Mouse (Mus musculus) common myeloid progenitor, adult 5-6 weeks (primary cell): ENCODE results near the gene Tubb4a. TPM values are rescaled to one million over a fixed set of nuclear protein-coding genes. Genes with fewer than 3 reads are reported as not detected.
"Not testable (repeated sequence)": the region's sequence is repeated elsewhere in the genome, so short reads cannot be mapped to it uniquely, and the experiment has no call there.

Source experiments
- ATAC-seq: replicated peaks from 2 replicates; pipeline ENCODE4 v1.8.0; 2016; ENCODE audit warnings: low read depth, mild to moderate bottlenecking, moderate TSS enrichment, inconsistent platforms; ENCODE audit not compliant: poor library complexity, severe bottlenecking
- total RNA-seq: library from RNA; stranded (forward); fragments of 200-1000, 187-1606 nt; gene quantifications from 2 replicates; pipeline ENCODE4 v1.2.3, GENCODE M21; 2017

Gene Tubb4a
- total RNA-seq = not detected in 2 replicates

DNA sequence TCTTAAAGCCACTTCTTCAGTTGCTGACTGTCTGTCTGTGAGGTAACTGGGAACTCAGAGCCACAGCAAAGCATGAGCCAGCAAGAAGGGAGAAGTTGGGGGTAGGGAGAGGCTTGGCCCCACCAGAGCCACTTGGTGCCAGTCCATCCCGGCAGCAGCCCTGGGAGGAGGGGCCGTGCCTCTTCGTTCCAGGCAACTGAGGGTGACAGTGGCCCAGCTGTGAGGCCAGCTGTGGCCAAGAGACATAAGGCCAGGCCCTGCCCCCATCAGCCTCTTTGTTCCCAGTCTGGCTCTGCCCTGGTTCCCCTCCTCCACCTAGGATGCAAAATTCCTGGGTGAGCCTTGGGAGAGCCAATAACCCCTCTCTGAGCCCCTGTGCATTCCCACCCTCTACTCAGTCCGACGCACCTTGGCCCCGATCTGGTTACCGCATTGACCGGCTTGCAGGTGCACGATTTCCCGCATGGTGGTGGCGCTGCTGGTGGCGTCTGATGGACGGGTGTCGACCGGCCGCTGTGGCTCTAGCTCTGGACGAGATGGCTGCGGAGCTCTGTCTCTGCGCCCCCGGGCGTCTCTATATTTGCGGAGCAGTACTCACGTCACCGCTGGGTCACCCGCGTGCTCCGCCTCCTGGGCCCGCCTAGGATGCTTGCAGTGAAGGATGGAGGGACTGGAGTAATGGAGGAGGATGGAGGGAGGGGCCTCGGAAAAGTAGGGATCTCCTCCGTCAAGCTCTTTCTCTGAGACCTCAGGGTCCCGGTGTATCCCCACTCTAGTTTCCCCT lies at the start of gene Tubb4a:
TSS of gene Tubb4a (minus strand) at position 734 of the 784 bp plus-strand sequence.
- peak; percentile 47 for ATAC-seq

- ATAC-seq = no peak
Observed at GRCm38 (mm10) chr17:57135635-57136034, 48.1 kb upstream of the Tubb4a start.

DNA sequence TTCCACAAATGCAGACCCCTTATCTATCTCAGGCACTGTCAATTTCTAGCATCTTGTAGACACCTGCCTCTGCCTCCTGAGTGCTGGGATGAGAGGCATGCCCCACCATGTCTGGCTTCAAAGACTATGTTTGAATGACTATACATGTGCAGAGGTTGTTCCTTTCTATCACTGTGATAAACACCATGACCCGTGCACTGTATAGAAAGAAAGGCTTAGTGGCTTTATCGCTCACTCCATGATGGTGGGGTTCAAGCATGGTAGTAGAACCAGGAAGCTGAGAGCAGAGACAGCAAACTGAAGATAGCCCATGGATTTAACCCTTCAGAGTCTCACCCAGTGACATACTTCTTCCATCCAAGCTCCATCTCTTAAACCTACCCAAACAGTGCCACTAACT lies 47.1 kb upstream of the Tubb4a start:
- ATAC-seq = no peak

- ATAC-seq = not testable (repeated sequence)
Observed at GRCm38 (mm10) chr17:57134021-57134420, 46.4 kb upstream of the Tubb4a start.

DNA sequence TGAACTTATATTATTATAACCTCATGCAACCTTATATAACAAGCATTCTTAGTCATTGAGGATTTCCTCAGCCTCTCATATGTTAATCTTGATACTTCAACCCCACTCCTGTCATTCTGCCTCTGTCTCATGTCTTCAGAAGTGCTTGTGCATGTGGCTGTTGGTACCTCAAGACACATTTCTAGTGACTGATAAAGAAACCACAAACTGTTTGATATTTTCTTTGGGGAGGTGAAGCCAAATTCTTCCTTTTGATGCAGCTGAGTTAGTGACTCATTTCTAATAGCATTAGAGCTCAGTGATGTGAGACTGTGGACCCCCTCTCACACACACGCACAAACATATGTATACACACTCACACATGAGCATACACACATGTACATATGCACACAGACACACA lies 44.2 kb upstream of the Tubb4a start:
- peak; percentile 71 for ATAC-seq

GRCm38 (mm10) chr17:57125853-57126622 lies 38.5 kb upstream of the Tubb4a start:
- no peak for ATAC-seq

GRCm38 (mm10) chr17:57124792-57125191 lies 37.2 kb upstream of the Tubb4a start:
- no peak for ATAC-seq

GRCm38 (mm10) chr17:57123192-57124118 lies 35.9 kb upstream of the Tubb4a start:
- no peak for ATAC-seq

GRCm38 (mm10) chr17:57121856-57122255 lies 34.3 kb upstream of the Tubb4a start:
- no peak for ATAC-seq

GRCm38 (mm10) chr17:57118524-57119349 lies 31.2 kb upstream of the Tubb4a start:
- ATAC-seq = peak; percentile 89

GRCm38 (mm10) chr17:57116801-57117200 lies 29.2 kb upstream of the Tubb4a start:
- no peak for ATAC-seq

DNA sequence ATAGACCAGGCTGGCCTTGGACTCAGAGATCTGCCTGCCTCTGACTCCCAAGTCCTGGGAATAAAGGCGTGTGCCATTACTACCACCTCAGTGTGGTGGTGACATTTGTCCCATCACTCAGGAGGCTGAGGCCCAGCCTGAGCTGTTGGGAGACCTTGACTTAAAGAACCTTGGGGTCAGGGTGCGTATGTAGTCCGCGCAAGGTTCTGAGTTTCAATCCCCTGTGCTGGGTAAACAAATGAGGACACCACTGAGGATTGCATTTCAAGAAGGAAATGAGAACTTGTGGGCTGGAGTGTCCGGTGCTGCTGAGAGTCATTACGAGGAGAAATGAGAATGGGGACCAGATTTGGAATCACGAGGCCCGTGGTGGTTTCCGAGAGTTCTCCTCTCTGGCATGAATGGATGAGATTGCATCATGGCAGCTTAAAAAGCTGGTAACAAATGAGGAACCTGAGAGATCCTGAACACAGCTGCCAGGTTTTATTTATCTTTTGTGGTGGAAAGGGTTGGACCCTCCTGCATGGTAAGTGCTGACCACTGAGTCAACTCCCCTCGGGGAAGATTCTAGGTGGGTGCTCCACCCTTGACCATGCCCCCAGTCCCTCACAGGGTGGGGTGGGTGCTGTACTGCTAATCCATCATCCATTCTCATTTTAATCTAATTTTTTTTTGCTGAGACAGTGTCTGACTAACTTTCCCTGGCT lies 25.3 kb upstream of the Tubb4a start:
- peak; percentile 90 for ATAC-seq

DNA sequence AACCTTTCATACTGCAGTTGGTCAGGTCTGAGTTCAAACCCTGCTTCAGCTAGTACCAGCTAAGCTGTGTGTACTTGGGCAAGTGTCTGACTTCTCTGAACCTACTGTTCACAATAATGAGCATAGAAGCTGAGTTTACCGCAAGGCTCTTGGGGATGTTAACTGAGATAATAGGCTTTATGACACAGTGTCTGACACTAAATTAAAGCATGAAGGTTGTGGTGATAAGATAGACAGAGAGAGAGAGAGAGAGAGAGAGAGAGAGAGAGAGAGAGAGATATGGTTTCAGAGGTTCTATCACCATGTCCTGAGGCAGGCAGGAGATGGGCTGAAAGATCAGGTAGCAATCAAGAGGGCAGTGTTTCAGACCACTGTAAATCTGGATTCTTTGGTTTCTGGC lies 22.4 kb upstream of the Tubb4a start:
- no peak for ATAC-seq

- no peak for ATAC-seq
Observed at GRCm38 (mm10) chr17:57108666-57109171, 21.1 kb upstream of the Tubb4a start.

DNA sequence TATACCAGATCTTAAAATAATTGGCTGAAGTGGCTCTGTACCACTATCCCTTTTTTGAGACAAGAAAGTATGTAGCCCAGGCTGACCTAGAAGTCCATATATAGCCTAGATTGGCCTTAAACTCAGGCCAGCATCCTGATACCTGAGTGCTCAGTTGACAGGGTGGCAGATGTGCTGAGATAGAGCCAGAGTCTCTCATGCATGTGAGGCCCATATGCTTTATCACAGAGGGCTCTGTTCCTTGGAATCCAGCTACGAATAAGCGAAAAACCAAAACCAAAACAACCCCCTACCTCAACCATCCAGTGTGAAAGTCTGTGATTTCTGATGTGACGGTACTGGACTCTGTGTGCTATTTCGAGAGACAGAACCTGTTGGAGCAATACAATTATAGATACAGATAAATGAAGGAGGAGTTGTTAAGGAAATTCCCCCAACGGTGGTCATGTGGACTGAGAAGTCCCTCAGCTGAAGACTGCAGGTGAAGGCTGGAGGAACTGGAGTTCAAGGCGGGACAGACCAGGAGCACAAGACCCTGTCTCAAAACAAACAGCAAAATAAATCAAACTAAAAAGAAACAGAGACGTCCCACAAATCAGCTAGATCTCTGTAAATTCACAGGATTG lies 20.6 kb upstream of the Tubb4a start:
- ATAC-seq = no peak

DNA sequence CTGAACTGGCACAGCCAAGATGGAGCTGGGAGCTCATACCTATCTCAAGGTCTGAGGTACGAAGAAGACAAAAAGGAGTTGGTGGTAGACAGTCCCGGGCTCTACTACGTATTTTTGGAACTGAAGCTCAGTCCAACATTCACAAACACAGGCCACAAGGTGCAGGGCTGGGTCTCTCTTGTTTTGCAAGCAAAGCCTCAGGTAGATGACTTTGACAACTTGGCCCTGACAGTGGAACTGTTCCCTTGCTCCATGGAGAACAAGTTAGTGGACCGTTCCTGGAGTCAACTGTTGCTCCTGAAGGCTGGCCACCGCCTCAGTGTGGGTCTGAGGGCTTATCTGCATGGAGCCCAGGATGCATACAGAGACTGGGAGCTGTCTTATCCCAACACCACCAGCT lies 19.5 kb upstream of the Tubb4a start:
- no peak for ATAC-seq

DNA sequence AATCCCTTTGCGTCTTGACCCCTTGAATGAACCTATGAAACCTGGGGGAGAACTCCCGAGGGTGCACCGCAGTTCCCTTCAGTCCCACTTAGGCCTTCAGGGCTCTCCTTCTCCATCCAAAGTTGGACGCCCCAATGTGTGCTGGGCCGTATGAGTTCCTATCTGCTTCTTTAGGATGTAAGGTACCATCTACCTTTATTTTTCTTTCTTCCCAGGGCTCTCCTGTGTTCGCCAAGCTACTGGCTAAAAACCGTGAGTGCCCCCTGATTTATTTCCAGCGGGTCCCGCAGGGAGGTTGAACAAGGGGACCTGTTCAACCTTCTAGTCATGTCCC lies 18.4 kb upstream of the Tubb4a start:
- ATAC-seq = no peak
